Mouse (Mus musculus) intestine, embryonic 16.5 days (tissue): ENCODE measurements around the gene Pgf. TPM values are rescaled to one million over a fixed set of nuclear protein-coding genes. Genes with fewer than 3 reads are reported as not detected.
A peak's percentile ranks its signal among the peaks of the same experiment; 100 is the strongest.

Experiments
- ATAC-seq: fragments of 200-750 bp; cut with Nextera tagmentation; 2 replicates; pipeline ENCODE4 v1.8.0; 2017; ENCODE audit warnings: moderate TSS enrichment, moderate library complexity
- H3K27ac ChIP-seq: fragments of 300-500 bp; sonication (generic); 2 replicates; pipeline ENCODE4 v1.5.1; 2014; ENCODE audit warnings: mild to moderate bottlenecking, low read length
- H3K27me3 ChIP-seq: fragments of 300-500 bp; sonication (generic); replicated peaks from 2 replicates; pipeline ENCODE4 v1.6.1; 2014; ENCODE audit warnings: low read length, control low read depth, mixed read lengths; ENCODE audit not compliant: control insufficient read depth, insufficient read depth
- H3K36me3 ChIP-seq: fragments of 300-500 bp; sonication (generic); 2 replicates; pipeline ENCODE4 v1.6.1; 2014; ENCODE audit warnings: low read length, control low read depth; ENCODE audit not compliant: control insufficient read depth, insufficient read depth
- H3K4me1 ChIP-seq: fragments of 300-500 bp; sonication (generic); 2 replicates; pipeline ENCODE4 v1.6.1; 2014; ENCODE audit warnings: low read length, control low read depth, mixed read lengths; ENCODE audit not compliant: control insufficient read depth, insufficient read depth
- H3K4me2 ChIP-seq: fragments of 300-500 bp; sonication (generic); 2 replicates; pipeline ENCODE4 v1.6.1; 2014; ENCODE audit warnings: low read depth, low read length, control low read depth
- H3K4me3 ChIP-seq: fragments of 300-500 bp; sonication (generic); 2 replicates; pipeline ENCODE4 v1.5.1; 2014; ENCODE audit warnings: mild to moderate bottlenecking, low read length
- H3K9ac ChIP-seq: fragments of 300-500 bp; sonication (generic); 2 replicates; pipeline ENCODE4 v1.6.1; 2014; ENCODE audit warnings: low read depth, low read length
- H3K9me3 ChIP-seq: fragments of 300-500 bp; sonication (generic); 2 replicates; pipeline ENCODE4 v1.6.1; 2016; ENCODE audit warnings: low read length, control low read depth; ENCODE audit not compliant: control insufficient read depth
- WGBS: fragments of 180-500 bp; shearing (Covaris S2); extraction: QIAGEN DNeasy Blood & Tissue Kit; methylation state at CpG from one replicate; pipeline ENCODE4 v1.1.7; 2014; 5-methylcytosine and 5-hydroxymethylcytosine counted together
- polyA plus RNA-seq: library from polyadenylated mRNA; unstranded; fragments of >200 nt; fragmentation: Nextera tagmentation; extraction: Ambion mirVana; gene quantifications from 2 replicates; pipeline ENCODE4 v1.2.1, GENCODE M21; 2015

The Pgf gene
- polyA plus RNA-seq, 1 experiment from 2014 or later, result 12.4 TPM

- no peak overlapping the region for H3K9ac ChIP-seq
- no peak overlapping the region for H3K4me2 ChIP-seq
- H3K27ac ChIP-seq, result no peak overlapping the region
- 59% methylated on average over 5 of the region's 5 CpGs for WGBS
- no peaks in the 10 kb centered on the region for H3K9me3 ChIP-seq
- H3K27me3 ChIP-seq, result no peaks in the 10 kb centered on the region
- peaks cover 7% of the 10 kb centered on the region for H3K4me1 ChIP-seq
- ATAC-seq, result no peak; the same call in 1 of the 2 replicates
- H3K4me3 ChIP-seq, result no peak overlapping the region
- no peaks in the 10 kb centered on the region for H3K36me3 ChIP-seq
These were observed 26.1 kb upstream of the Pgf start for GRCm38 (mm10) chr12:85203699-85204098.

- H3K27ac ChIP-seq, result no peak overlapping the region
- no peak overlapping the region for H3K9ac ChIP-seq
- WGBS, result 93% methylated on average over 7 of the region's 7 CpGs
These were observed 24.6 kb upstream of the Pgf start for GRCm38 (mm10) chr12:85202191-85202590.

GRCm38 (mm10) chr12:85201830-85202147, 24.2 kb upstream of the Pgf start:
- no peak for ATAC-seq
- Histone ChIP-seq H3K4me1 (peaks cover 12% of the 10 kb centered on the region), H3K4me3 (no peak overlapping the region), H3K4me2 (no peak overlapping the region), H3K27me3 (no peaks in the 10 kb centered on the region), H3K36me3 (no peaks in the 10 kb centered on the region), H3K27ac (no peak overlapping the region), H3K9me3 (no peaks in the 10 kb centered on the region), H3K9ac (no peak overlapping the region)
- 78% methylated on average over 2 of the region's 2 CpGs for WGBS

More at GRCm38 (mm10) chr12:85202191-85202590, 24.6 kb upstream of the Pgf start:
- Histone ChIP-seq H3K36me3 (no peaks in the 10 kb centered on the region), H3K4me2 (no peak overlapping the region), H3K4me3 (no peak overlapping the region), H3K4me1 (peaks cover 10% of the 10 kb centered on the region), H3K27me3 (no peaks in the 10 kb centered on the region), H3K9me3 (no peaks in the 10 kb centered on the region)
- no peak for ATAC-seq

GRCm38 (mm10) chr12:85200929-85201829, 23.6 kb upstream of the Pgf start:
- H3K27me3 ChIP-seq, result no peaks in the 10 kb centered on the region
- H3K4me1 ChIP-seq, result peaks cover 12% of the 10 kb centered on the region
- no peak overlapping the region for H3K27ac ChIP-seq
- no peak overlapping the region for H3K4me2 ChIP-seq
- no peaks in the 10 kb centered on the region for H3K36me3 ChIP-seq
- no peaks in the 10 kb centered on the region for H3K9me3 ChIP-seq
- WGBS, result 37% methylated on average over 24 of the region's 24 CpGs
- peak overlapping the region; percentile 49; the same call in 1 of the 2 replicates for H3K9ac ChIP-seq
- ATAC-seq, result no peak
- no peak overlapping the region for H3K4me3 ChIP-seq

- ATAC-seq, result no peak
- H3K4me1 ChIP-seq, result peaks cover 21% of the 10 kb centered on the region
- no peak overlapping the region for H3K27ac ChIP-seq
- no peaks in the 10 kb centered on the region for H3K36me3 ChIP-seq
- H3K4me2 ChIP-seq, result no peak overlapping the region
- H3K9me3 ChIP-seq, result no peaks in the 10 kb centered on the region
- H3K9ac ChIP-seq, result no peak overlapping the region
- H3K27me3 ChIP-seq, result no peaks in the 10 kb centered on the region
- H3K4me3 ChIP-seq, result no peak overlapping the region
- WGBS, result 78% methylated on average over 1 of the region's 1 CpGs
These were observed 22.4 kb upstream of the Pgf start for GRCm38 (mm10) chr12:85199954-85200353.

GRCm38 (mm10) chr12:85197936-85198335, 20.3 kb upstream of the Pgf start:
- Histone ChIP-seq H3K9me3 (no peaks in the 10 kb centered on the region), H3K9ac (no peak overlapping the region), H3K27ac (no peak overlapping the region), H3K4me3 (no peak overlapping the region), H3K36me3 (no peaks in the 10 kb centered on the region), H3K27me3 (no peaks in the 10 kb centered on the region), H3K4me2 (no peak overlapping the region), H3K4me1 (peaks cover 30% of the 10 kb centered on the region)
- ATAC-seq, result no peak
- WGBS, result 44% methylated on average over 8 of the region's 8 CpGs

- Histone ChIP-seq H3K36me3 (no peaks in the 10 kb centered on the region), H3K9ac (no peak overlapping the region), H3K4me2 (no peak overlapping the region), H3K4me3 (no peak overlapping the region), H3K27ac (no peak overlapping the region), H3K9me3 (no peaks in the 10 kb centered on the region), H3K27me3 (no peaks in the 10 kb centered on the region), H3K4me1 (peaks cover 36% of the 10 kb centered on the region)
- 67% methylated on average over 7 of the region's 7 CpGs for WGBS
- no peak for ATAC-seq
These were observed 19.8 kb upstream of the Pgf start for GRCm38 (mm10) chr12:85197371-85197770.

GRCm38 (mm10) chr12:85196191-85196590, 18.6 kb upstream of the Pgf start:
- no peak overlapping the region for H3K4me2 ChIP-seq
- H3K4me1 ChIP-seq, result peaks cover 36% of the 10 kb centered on the region
- no peaks in the 10 kb centered on the region for H3K9me3 ChIP-seq
- no peak overlapping the region for H3K4me3 ChIP-seq
- WGBS, result 76% methylated on average over 10 of the region's 10 CpGs
- H3K9ac ChIP-seq, result no peak overlapping the region
- H3K36me3 ChIP-seq, result no peaks in the 10 kb centered on the region
- no peaks in the 10 kb centered on the region for H3K27me3 ChIP-seq
- ATAC-seq, result no peak
- H3K27ac ChIP-seq, result no peak overlapping the region

GRCm38 (mm10) chr12:85195086-85195485, 17.5 kb upstream of the Pgf start:
- ATAC-seq, result no peak

More at GRCm38 (mm10) chr12:85195086-85195485, 17.5 kb upstream of the Pgf start:
- Histone ChIP-seq H3K4me1 (peaks cover 31% of the 10 kb centered on the region), H3K4me2 (no peak overlapping the region), H3K4me3 (no peak overlapping the region), H3K9ac (no peak overlapping the region), H3K27ac (peak overlapping the region; percentile 76), H3K36me3 (no peaks in the 10 kb centered on the region), H3K9me3 (no peaks in the 10 kb centered on the region), H3K27me3 (no peaks in the 10 kb centered on the region)
- WGBS, result 70% methylated on average over 5 of the region's 5 CpGs
